Mouse (Mus musculus) myocyte (in vitro differentiated cells): Measurements from ENCODE around the gene Gm42421. TPM values are rescaled to one million over a fixed set of nuclear protein-coding genes. Genes with fewer than 3 reads are reported as not detected.

ENCODE experiments used
- H3K27me3 ChIP-seq: one replicate; pipeline ENCODE4 v1.6.1; 2011; ENCODE audit not compliant: control insufficient read depth, insufficient read depth, insufficient read length
- H3K36me3 ChIP-seq: one replicate; pipeline ENCODE4 v1.6.1; 2011; ENCODE audit not compliant: control insufficient read depth, insufficient read depth
- H3K4me2 ChIP-seq: one replicate; pipeline ENCODE4 v1.6.1; 2011; ENCODE audit warnings: low read depth, control low read depth
- H3K4me3 ChIP-seq: one replicate; pipeline ENCODE4 v1.5.1; 2011; ENCODE audit warnings: mild to moderate bottlenecking, control low read depth, moderate library complexity
- H3K79me2 ChIP-seq: one replicate; pipeline ENCODE4 v1.6.1; 2011; ENCODE audit not compliant: control insufficient read depth, insufficient read depth
- H3ac ChIP-seq: one replicate; pipeline ENCODE4 v1.6.1; 2011; ENCODE audit not compliant: control insufficient read depth, insufficient read length
- CEBPB ChIP-seq: IDR thresholded peaks from 2 replicates; pipeline ENCODE4 v1.6.1; 2011; ENCODE audit warnings: mild to moderate bottlenecking, moderate library complexity; ENCODE audit not compliant: poor library complexity, insufficient read depth, severe bottlenecking
- E2F4 ChIP-seq: IDR thresholded peaks from one replicate; pipeline ENCODE4 v1.6.1; 2011; ENCODE audit warnings: mild to moderate bottlenecking, control low read depth, moderate library complexity; ENCODE audit not compliant: insufficient read depth
- MAX ChIP-seq: IDR thresholded peaks from one replicate; pipeline ENCODE4 v1.6.1; 2011; ENCODE audit warnings: low read depth, mild to moderate bottlenecking, control low read depth
- MYOD1 ChIP-seq, 3 experiments: IDR thresholded peaks; one replicate each; pipeline ENCODE4 v1.6.1; 2011; ENCODE audit warnings: control low read depth in 2 of 3, low read depth in 2 of 3, mild to moderate bottlenecking in 2 of 3, moderate library complexity in 1 of 3; ENCODE audit not compliant: insufficient read length in 2 of 3, control insufficient read depth in 1 of 3
- MYOG ChIP-seq, 3 experiments: IDR thresholded peaks; one replicate each; pipeline ENCODE4 v1.6.1; 2011; ENCODE audit warnings: control low read depth in 2 of 3, low read depth in 2 of 3, mild to moderate bottlenecking in 2 of 3; ENCODE audit not compliant: insufficient read length in 2 of 3, control insufficient read depth in 1 of 3, insufficient read depth in 1 of 3
- POLR2A ChIP-seq: IDR thresholded peaks from one replicate; pipeline ENCODE4 v1.6.1; 2011; ENCODE audit warnings: low read depth, mild to moderate bottlenecking, control low read depth, moderate library complexity; ENCODE audit not compliant: insufficient read length
- POLR2AphosphoS2 ChIP-seq: IDR thresholded peaks from one replicate; pipeline ENCODE4 v1.6.1; 2011; ENCODE audit warnings: low read depth, control low read depth; ENCODE audit not compliant: insufficient read length
- REST ChIP-seq: IDR thresholded peaks from one replicate; pipeline ENCODE4 v1.6.1; 2011; ENCODE audit warnings: mild to moderate bottlenecking, control low read depth, moderate library complexity; ENCODE audit not compliant: insufficient read depth, insufficient read length
- SRF ChIP-seq: IDR thresholded peaks from one replicate; pipeline ENCODE4 v1.6.1; 2011; ENCODE audit warnings: low read depth; ENCODE audit not compliant: control insufficient read depth, insufficient read length
- TCF12 ChIP-seq: IDR thresholded peaks from one replicate; pipeline ENCODE4 v1.6.1; 2011; ENCODE audit warnings: mild to moderate bottlenecking, control low read depth; ENCODE audit not compliant: poor library complexity, insufficient read depth, severe bottlenecking
- TCF3 ChIP-seq: IDR thresholded peaks from one replicate; pipeline ENCODE4 v1.6.1; 2011; ENCODE audit warnings: low read depth, control low read depth; ENCODE audit not compliant: insufficient read length
- USF1 ChIP-seq: IDR thresholded peaks from one replicate; pipeline ENCODE4 v1.6.1; 2011; ENCODE audit warnings: low read depth, mild to moderate bottlenecking, control low read depth, moderate library complexity
- polyA plus RNA-seq: library from polyadenylated mRNA; unstranded; fragments of >200 nt; fragmentation: generic; extraction: Trizol; gene quantifications from one replicate; pipeline ENCODE4 v1.2.1, GENCODE M21; 2012; ENCODE audit warnings: missing spikeins

The Gm42421 gene
- polyA plus RNA-seq, 1 experiment, result 0.08 TPM

- no peak overlapping the region for H3K4me3 ChIP-seq
- H3K36me3 ChIP-seq, result no peaks in the 10 kb centered on the region
- peaks cover 22% of the 10 kb centered on the region for H3K27me3 ChIP-seq
- H3ac ChIP-seq, result no peak overlapping the region
- TF ChIP-seq MYOD1 (IDR thresholded peaks at IDR 0.05; ENCODE audit: control insufficient read depth in 1 of 3, insufficient read length in 2 of 3, low read depth in 2 of 3), result no peak
- no peak for TF ChIP-seq TCF12
- no peak for TF ChIP-seq MYOG (IDR thresholded peaks at IDR 0.05; ENCODE audit: control insufficient read depth in 1 of 3, insufficient read depth in 1 of 3, insufficient read length in 2 of 3, low read depth in 2 of 3)
- TF ChIP-seq POLR2A, result no peak
- TF ChIP-seq MAX, result no peak
- no peak for TF ChIP-seq SRF
- TF ChIP-seq REST, result no peak
- TF ChIP-seq TCF3, result no peak
- no peak for TF ChIP-seq E2F4
- no peak for TF ChIP-seq CEBPB
- TF ChIP-seq USF1, result no peak
- no peak for TF ChIP-seq POLR2AphosphoS2
- no peak overlapping the region for H3K4me2 ChIP-seq
- no peaks in the 10 kb centered on the region for H3K79me2 ChIP-seq
These were observed 22.0 kb downstream of the Gm42421 start for GRCm38 (mm10) chr5:143950016-143950415.

DNA sequence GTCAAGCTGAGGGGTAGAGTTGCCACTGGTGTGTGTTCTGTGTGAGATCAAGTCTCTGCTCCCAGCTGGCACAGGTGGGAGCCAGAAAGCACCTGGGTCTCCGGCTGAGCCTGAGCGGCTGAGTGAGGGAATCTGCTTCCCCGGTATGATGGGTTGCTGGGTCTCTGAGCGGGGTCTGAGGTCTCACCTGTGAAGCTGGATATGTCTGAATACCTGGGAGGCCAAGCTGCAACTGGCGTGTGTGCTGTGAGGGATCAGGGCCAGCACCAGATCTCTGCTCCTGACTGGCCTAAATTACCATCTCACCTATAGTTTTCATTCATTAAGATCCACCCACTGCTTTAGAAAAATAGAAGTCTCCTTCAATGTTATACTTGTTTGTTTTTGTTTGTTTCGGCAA lies 29.1 kb downstream of the Gm42421 start:
- TF ChIP-seq MYOG (IDR thresholded peaks at IDR 0.05; ENCODE audit: control insufficient read depth in 1 of 3, insufficient read depth in 1 of 3, insufficient read length in 2 of 3, low read depth in 2 of 3), result no peak
- TF ChIP-seq POLR2AphosphoS2, result no peak
- no peak for TF ChIP-seq USF1
- no peak for TF ChIP-seq TCF12
- no peak for TF ChIP-seq MAX
- no peak for TF ChIP-seq TCF3
- no peak for TF ChIP-seq CEBPB
- no peak for TF ChIP-seq MYOD1 (IDR thresholded peaks at IDR 0.05; ENCODE audit: control insufficient read depth in 1 of 3, insufficient read length in 2 of 3, low read depth in 2 of 3)
- TF ChIP-seq POLR2A, result no peak
- no peak for TF ChIP-seq REST
- no peak for TF ChIP-seq E2F4
- no peak for TF ChIP-seq SRF
- Histone ChIP-seq H3ac (no peak overlapping the region), H3K36me3 (no peaks in the 10 kb centered on the region), H3K27me3 (peaks cover 20% of the 10 kb centered on the region), H3K79me2 (no peaks in the 10 kb centered on the region), H3K4me2 (no peak overlapping the region), H3K4me3 (no peak overlapping the region)

GRCm38 (mm10) chr5:143959551-143959950 lies 31.6 kb downstream of the Gm42421 start:
- Histone ChIP-seq H3ac (no peak overlapping the region), H3K4me2 (no peak overlapping the region), H3K36me3 (no peaks in the 10 kb centered on the region), H3K79me2 (no peaks in the 10 kb centered on the region), H3K27me3 (peaks cover 28% of the 10 kb centered on the region), H3K4me3 (no peak overlapping the region)
- TF ChIP-seq REST (no peak), E2F4 (no peak), MYOG (IDR thresholded peaks at IDR 0.05; ENCODE audit: control insufficient read depth in 1 of 3, insufficient read depth in 1 of 3, insufficient read length in 2 of 3, low read depth in 2 of 3) (no peak), TCF12 (no peak), POLR2AphosphoS2 (no peak), MAX (no peak), USF1 (no peak), POLR2A (no peak), SRF (no peak), TCF3 (no peak), MYOD1 (IDR thresholded peaks at IDR 0.05; ENCODE audit: control insufficient read depth in 1 of 3, insufficient read length in 2 of 3, low read depth in 2 of 3) (no peak), CEBPB (no peak)

GRCm38 (mm10) chr5:143961176-143961575 lies 33.2 kb downstream of the Gm42421 start:
- TF ChIP-seq USF1, result no peak
- no peak for TF ChIP-seq POLR2A
- TF ChIP-seq MYOD1 (IDR thresholded peaks at IDR 0.05; ENCODE audit: control insufficient read depth in 1 of 3, insufficient read length in 2 of 3, low read depth in 2 of 3), result no peak
- no peak for TF ChIP-seq MAX
- TF ChIP-seq TCF3, result no peak
- TF ChIP-seq SRF, result no peak
- no peak for TF ChIP-seq REST
- no peak for TF ChIP-seq MYOG (IDR thresholded peaks at IDR 0.05; ENCODE audit: control insufficient read depth in 1 of 3, insufficient read depth in 1 of 3, insufficient read length in 2 of 3, low read depth in 2 of 3)
- no peak for TF ChIP-seq TCF12
- TF ChIP-seq CEBPB, result no peak
- no peak for TF ChIP-seq POLR2AphosphoS2
- TF ChIP-seq E2F4, result no peak
- H3K27me3 ChIP-seq, result peaks cover 28% of the 10 kb centered on the region
- no peaks in the 10 kb centered on the region for H3K36me3 ChIP-seq
- no peak overlapping the region for H3K4me2 ChIP-seq
- H3K4me3 ChIP-seq, result no peak overlapping the region
- no peak overlapping the region for H3ac ChIP-seq
- no peaks in the 10 kb centered on the region for H3K79me2 ChIP-seq
